13 mouse cellular contexts compared by ENCODE assay signal in the genomic region with DNA sequence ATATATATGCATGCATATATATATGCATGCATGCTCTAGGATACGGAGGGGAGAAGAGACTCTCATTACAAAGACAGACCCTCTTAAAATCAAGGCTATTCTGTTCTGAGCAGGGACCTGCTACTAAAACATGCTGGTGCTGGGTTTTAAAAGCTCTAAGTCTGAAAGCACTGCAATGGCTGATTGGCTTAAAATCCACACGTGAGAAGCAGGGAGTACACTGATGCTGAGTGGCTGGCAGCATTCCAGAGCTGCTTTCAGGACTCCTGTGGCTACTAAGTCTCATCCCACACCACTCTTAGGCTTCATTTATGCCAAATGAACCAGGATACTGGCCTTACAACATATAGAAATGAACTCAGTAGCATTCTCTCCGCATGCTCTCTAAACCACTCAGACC.
DNase-seq lines count a peak whose midpoint lies in the region; ATAC-seq and TF ChIP-seq lines count a peak whose summit lies in the region.
"Had no signal": no experiment of that assay in that cellular context is flagged by ENCODE, and none has a peak within 500 bp of the region (broad histone marks: within the 10 kb centered on the region; RNA-seq: fewer than 3 reads in every experiment).

No protein-coding gene starts in this region.

- no peak overlapping the region for H3K4me3 ChIP-seq in left cerebral cortex, adult 2 months
- H3K4me3 ChIP-seq in forebrain, embryonic 15.5 days = no peak overlapping the region
- H3K4me3 ChIP-seq: erythroblast, embryonic 14.5 days had no signal

- TF ChIP-seq CTCF in left cerebral cortex, adult 2 months (IDR thresholded peaks at IDR 0.05) = no peak

- H3K9me3 ChIP-seq in forebrain, embryonic 15.5 days = no peaks in the 10 kb centered on the region

- H3K36me3 ChIP-seq in forebrain, embryonic 15.5 days = no peaks in the 10 kb centered on the region

- H3K4me1 ChIP-seq in forebrain, embryonic 15.5 days = peaks cover 27% of the 10 kb centered on the region

- no peak overlapping the region for H3K27ac ChIP-seq in left cerebral cortex, adult 2 months
- H3K27ac ChIP-seq in forebrain, embryonic 15.5 days (replicated peaks) = no peak overlapping the region

- intact Hi-C loops in left cerebral cortex, postnatal 4 days (cut with DNase I) = no loop called here
- intact Hi-C loops in left cerebral cortex, adult 2 months (cut with DNase I) = no loop called here

- 23% methylated on average over 3 of the region's 3 CpGs for WGBS in forebrain, embryonic 15.5 days

- H3K9ac ChIP-seq in forebrain, embryonic 15.5 days (replicated peaks) = no peak overlapping the region

- ATAC-seq in forebrain, embryonic 15.5 days (replicated peaks) = peak; percentile 57
- ATAC-seq: intestine, embryonic 16.5 days had no signal

- DNase-seq in cerebellum, adult 11-12 months = peak; percentile 14
- no peak for DNase-seq in cerebellum, adult 9-10 months
- peak; percentile 75 for DNase-seq in left cerebral cortex, postnatal 4 days
- DNase-seq in left cerebral cortex, adult 2 months (ENCODE audit: extremely low spot score in 1 of 2, low spot score in 2 of 2) = no peak
- peak; percentile 6 for DNase-seq in ZHBTc4 (ENCODE audit: low read depth, low spot score)
- DNase-seq in Muller cell, postnatal 12 days (ENCODE audit: inconsistent ontology term) = no peak
- DNase-seq in layer of hippocampus, adult 11-12 months (ENCODE audit: low spot score) = no peak
- DNase-seq: gastrocnemius, postnatal 25 days; liver; thymus, postnatal 14 days had no signal

- no peaks in the 10 kb centered on the region for H3K27me3 ChIP-seq in forebrain, embryonic 15.5 days

- 0 out of 2 replicates have a peak overlapping the region, but pooled peaks have one; percentile 3 for H3K4me2 ChIP-seq in forebrain, embryonic 15.5 days (replicated peaks)

Comparison
In these comparisons a context has a peak if more than half of its experiments do, and no peak if none do; other contexts are left out.
1. DNase-seq: peak in cerebellum, adult 11-12 months (single experiment), left cerebral cortex, postnatal 4 days (single experiment) and ZHBTc4 (single experiment); none in cerebellum, adult 9-10 months (single experiment), left cerebral cortex, adult 2 months (0 of 2), Muller cell, postnatal 12 days (single experiment) and layer of hippocampus, adult 11-12 months (single experiment).